Mouse (Mus musculus): ENCODE measurements around the gene Gzmc. TPM values are rescaled to one million over a fixed set of nuclear protein-coding genes. Genes with fewer than 3 reads are reported as not detected.
"Not testable (repeated sequence)": the region's sequence is repeated elsewhere in the genome, so short reads cannot be mapped to it uniquely, and the experiment has no call there.

Gene Gzmc
- not detected for total RNA-seq (2021)
- long read RNA-seq, experiment 1, result 0 reads
- long read RNA-seq, experiment 2, result 0 reads

DNA sequence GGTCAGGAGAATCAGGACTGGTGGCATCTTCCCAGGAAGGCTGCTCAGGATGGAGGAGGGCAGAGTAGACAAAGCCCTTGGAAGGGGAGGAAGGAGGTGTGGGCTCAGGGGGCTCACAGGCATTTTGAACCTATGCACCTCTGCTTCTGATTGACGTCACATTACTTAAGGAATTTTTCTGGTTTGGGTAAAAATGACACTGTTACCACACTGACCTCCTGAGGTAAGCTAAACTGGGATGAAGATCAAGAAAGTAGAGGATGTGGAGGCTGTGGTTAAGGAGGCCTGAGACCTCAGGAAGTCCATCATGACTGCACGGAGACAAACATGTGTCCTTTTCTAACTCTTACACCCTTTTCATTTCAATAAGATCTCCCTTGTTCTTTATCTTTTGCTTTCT, at the start of gene Gzmc:
TSS of gene Gzmc (minus strand) at position 101 of the 400 bp plus-strand sequence.
- DNase-seq (ENCODE audit: low spot score in 2 of 2), result no peak

GRCm38 (mm10) chr14:56283816-56284215, 49.4 kb upstream of the Gzmc start:
- DNase-seq (ENCODE audit: low spot score in 2 of 2), result no peak

- no peak for DNase-seq (ENCODE audit: low spot score in 2 of 2)
Measured at GRCm38 (mm10) chr14:56281090-56281489, 46.6 kb upstream of the Gzmc start.

- DNase-seq (ENCODE audit: low spot score in 2 of 2), result not testable (repeated sequence)
Measured at GRCm38 (mm10) chr14:56278691-56279090, 44.2 kb upstream of the Gzmc start.

GRCm38 (mm10) chr14:56276096-56276495, 41.6 kb upstream of the Gzmc start:
- DNase-seq (ENCODE audit: low spot score in 2 of 2), result not testable (repeated sequence)

DNA sequence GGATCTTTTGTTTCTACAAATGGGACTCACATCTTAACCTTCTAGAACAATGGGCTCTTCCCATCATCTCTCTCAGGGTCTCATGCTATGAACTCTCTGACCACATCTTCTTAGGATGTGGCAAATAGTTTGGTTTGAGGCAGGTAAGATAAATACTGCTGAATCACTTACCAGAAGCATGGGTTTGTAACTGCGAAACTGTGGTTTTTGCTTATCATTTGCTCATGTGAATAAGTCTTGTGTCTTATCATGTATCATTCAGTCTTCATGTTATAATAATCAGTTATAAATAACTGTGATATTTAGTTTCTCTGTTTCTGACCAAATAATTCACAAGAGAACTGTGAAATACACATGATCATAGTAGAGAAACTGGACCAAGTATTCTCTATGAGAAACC, 31.7 kb upstream of the Gzmc start:
- no peak for DNase-seq (ENCODE audit: low spot score in 2 of 2)

DNA sequence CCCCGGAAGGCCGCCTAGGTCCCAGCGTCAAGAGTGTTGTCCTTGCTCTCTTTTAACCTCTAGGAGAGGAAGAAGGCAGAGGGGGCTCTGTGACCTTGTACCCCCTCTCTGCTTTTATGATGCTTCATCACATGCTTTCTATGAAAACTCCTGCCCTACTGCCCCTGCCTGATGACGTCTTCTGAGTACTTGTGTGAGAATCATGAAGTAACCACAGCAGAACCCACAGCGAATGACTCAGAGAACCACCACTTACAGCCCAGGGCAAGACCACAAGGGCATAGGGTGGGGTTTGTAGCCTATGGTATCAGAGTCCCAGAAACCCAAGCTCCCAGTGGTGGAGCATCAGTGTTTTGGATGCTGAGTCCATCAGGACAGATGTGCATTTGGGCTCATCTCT, 27.7 kb upstream of the Gzmc start, which contains the start of gene Gzmb:
TSS of gene Gzmb (minus strand) at position 108 of the 400 bp plus-strand sequence.
- no peak for DNase-seq (ENCODE audit: low spot score in 2 of 2)

GRCm38 (mm10) chr14:56240409-56240808, 6.0 kb upstream of the Gzmc start:
- no peak for DNase-seq (ENCODE audit: low spot score in 2 of 2)

DNA sequence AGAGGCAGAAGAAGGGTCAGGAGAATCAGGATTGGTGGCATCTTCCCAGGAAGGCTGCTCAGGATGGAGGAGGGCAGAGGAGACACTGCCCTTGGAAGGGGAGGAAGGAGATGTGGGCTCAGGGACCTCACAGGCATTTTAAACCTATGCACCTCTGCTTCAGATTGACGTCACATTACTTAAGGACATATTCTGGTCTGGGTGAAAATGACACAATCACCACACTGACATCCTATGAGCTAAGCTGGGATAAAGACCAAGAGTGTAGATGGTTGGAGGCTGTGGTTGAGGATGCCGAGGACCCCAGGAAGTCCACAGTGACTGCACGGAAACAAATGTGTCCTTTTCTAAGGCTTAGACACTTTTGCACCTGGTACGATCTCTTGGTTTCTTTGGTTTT, 23.1 kb downstream of the Gzmc start, which contains the start of gene Gzmf:
TSS of gene Gzmf (minus strand) at position 101 of the 400 bp plus-strand sequence.
- DNase-seq (ENCODE audit: low spot score in 2 of 2), result no peak

- no peak for DNase-seq (ENCODE audit: low spot score in 2 of 2)
Measured at GRCm38 (mm10) chr14:56205613-56206012, 28.8 kb downstream of the Gzmc start.

GRCm38 (mm10) chr14:56205021-56205420, 29.4 kb downstream of the Gzmc start:
- not testable (repeated sequence) for DNase-seq (ENCODE audit: low spot score in 2 of 2)

GRCm38 (mm10) chr14:56203975-56204374, 30.5 kb downstream of the Gzmc start:
- DNase-seq (ENCODE audit: low spot score in 2 of 2), result peak; percentile 23 to 32

- no peak for DNase-seq (ENCODE audit: low spot score in 2 of 2)
Measured at GRCm38 (mm10) chr14:56186946-56187345, 47.5 kb downstream of the Gzmc start.

GRCm38 (mm10) chr14:56186521-56186920, 47.9 kb downstream of the Gzmc start:
- no peak for DNase-seq (ENCODE audit: low spot score in 2 of 2)

Other genes starting within 250 kb of the Gzmc start
- gene Mcpt1, start 216.7 kb downstream of the Gzmc start, total RNA-seq (2021), result not detected
- gene Mcpt9, start 204.2 kb downstream of the Gzmc start, total RNA-seq (2021), result not detected
- gene Mcpt2, start 192.6 kb downstream of the Gzmc start, total RNA-seq (2021), result not detected
- 1 to 10 TPM; 4.3 to 8.3 TPM for gene Mcpt4, start 172.3 kb downstream of the Gzmc start, total RNA-seq (2021)
- 1 to 10 TPM in 1 of 2 experiments, not detected in 1; 1.2 TPM for gene Mcpt8, start 149.4 kb downstream of the Gzmc start, total RNA-seq (2021)
- 1 to 10 TPM in 1 of 2 experiments, under 1 TPM in 1; 0.90 to 2.5 TPM for gene Ctsg, start 132.1 kb downstream of the Gzmc start, total RNA-seq (2021)
- not detected for gene Gzme, start 114.0 kb downstream of the Gzmc start, total RNA-seq (2021)
- gene Gzmd, start 102.0 kb downstream of the Gzmc start, total RNA-seq (2021), result not detected
- gene Gzmg, start 75.1 kb downstream of the Gzmc start, total RNA-seq (2021), result not detected
- gene Gzmn, start 60.1 kb downstream of the Gzmc start, total RNA-seq (2021), result not detected
- gene Gzmf, start 23.2 kb downstream of the Gzmc start, total RNA-seq (2021), result not detected
- gene Gzmb, start 27.6 kb upstream of the Gzmc start, total RNA-seq (2021), result under 1 TPM; 0.28 to 0.51 TPM
- 1 to 10 TPM in 1 of 2 experiments, under 1 TPM in 1; 0.23 to 4.1 TPM for gene Atp12a, start 130.4 kb upstream of the Gzmc start, total RNA-seq (2021)
- 1 to 10 TPM; 1.4 to 1.7 TPM for gene Rnf17, start 167.9 kb upstream of the Gzmc start, total RNA-seq (2021)

Data from adrenal gland, postnatal 4 days (tissue).